Mouse (Mus musculus): ENCODE results near the gene Mok.

- TF ChIP-seq CTCF (conservative IDR thresholded peaks at IDR 0.05; ENCODE audit: low read length) = no peak
- no peak for TF ChIP-seq NANOG (IDR thresholded peaks at IDR 0.05; ENCODE audit: borderline replicate concordance, low read length)
- TF ChIP-seq POU5F1 (IDR thresholded peaks at IDR 0.05; ENCODE audit: borderline replicate concordance, low read length) = no peak
Measured at GRCm38 (mm10) chr12:110795035-110795434, 45.7 kb downstream of the Mok start.
